Mouse (Mus musculus) ovary, adult 18-20 months (tissue): ENCODE results near the gene Alox5.

Experiments used
- DNase-seq: peaks from one replicate; pipeline ENCODE4 v3.0.0; 2022; ENCODE audit warnings: low spot score, mixed read lengths

Gene Alox5

GRCm38 (mm10) chr6:116385194-116386044, 75.6 kb downstream of the Alox5 start:
- no peak for DNase-seq

GRCm38 (mm10) chr6:116383582-116383981, 77.4 kb downstream of the Alox5 start:
- no peak for DNase-seq

GRCm38 (mm10) chr6:116381605-116382004, 79.4 kb downstream of the Alox5 start:
- DNase-seq = no peak

GRCm38 (mm10) chr6:116380157-116380556, 80.8 kb downstream of the Alox5 start:
- no peak for DNase-seq

GRCm38 (mm10) chr6:116378892-116379291, 82.1 kb downstream of the Alox5 start:
- no peak for DNase-seq

GRCm38 (mm10) chr6:116374618-116375017, 86.4 kb downstream of the Alox5 start:
- DNase-seq = no peak

- no peak for DNase-seq
These were observed 86.8 kb downstream of the Alox5 start for GRCm38 (mm10) chr6:116374136-116374535.

- DNase-seq = no peak
These were observed 89.5 kb downstream of the Alox5 start for GRCm38 (mm10) chr6:116371500-116371899.

- no peak for DNase-seq
These were observed 90.6 kb downstream of the Alox5 start for GRCm38 (mm10) chr6:116370216-116370976.

- no peak for DNase-seq
These were observed 91.2 kb downstream of the Alox5 start for GRCm38 (mm10) chr6:116369811-116370210.

- no peak for DNase-seq
These were observed 93.0 kb downstream of the Alox5 start for GRCm38 (mm10) chr6:116367971-116368370.

GRCm38 (mm10) chr6:116361993-116362392, 99.0 kb downstream of the Alox5 start:
- DNase-seq = no peak

- DNase-seq = no peak
These were observed 99.5 kb downstream of the Alox5 start for GRCm38 (mm10) chr6:116361463-116361862.
